Mouse (Mus musculus) megakaryocyte, embryonic 14.5 days (primary cell): ENCODE data around the gene Zar1.

Source experiments
- FLI1 ChIP-seq: IDR thresholded peaks from 2 replicates; pipeline ENCODE4 v1.6.1; 2012; ENCODE audit warnings: low read length, inconsistent platforms, mixed read lengths
- GATA1 ChIP-seq: IDR thresholded peaks from 3 replicates; pipeline ENCODE4 v1.6.1; 2012; ENCODE audit warnings: mixed read lengths, low read length, inconsistent platforms, borderline replicate concordance

- TF ChIP-seq FLI1 = no peak
- no peak for TF ChIP-seq GATA1
Observed at GRCm38 (mm10) chr5:72559544-72560049, 21.5 kb downstream of the Zar1 start, which contains the start of gene Nfxl1.
